Mouse (Mus musculus): Measurements from ENCODE around the gene Cpne4.

GRCm38 (mm10) chr9:104878558-104878957, 331.5 kb downstream of the Cpne4 start:
- no peak for TF ChIP-seq EP300 (IDR thresholded peaks at IDR 0.05; ENCODE audit: insufficient read depth, low read depth, low read length)
- TF ChIP-seq CTCF (IDR thresholded peaks at IDR 0.05; ENCODE audit: low read depth, low read length), result no peak
- no peak for TF ChIP-seq POLR2A (IDR thresholded peaks at IDR 0.05; ENCODE audit: insufficient read depth, low read length)

Data from ES-Bruce4 (cell line).